In genomic region chr1:88318531-88319060, GRCm38 (mm10) we compare ENCODE assay signal across 10 mouse cellular contexts. TPM values are rescaled to one million over a fixed set of nuclear protein-coding genes. Genes with fewer than 3 reads are reported as not detected.
DNase-seq lines count a peak whose midpoint lies in the region; ATAC-seq and TF ChIP-seq lines count a peak whose summit lies in the region.
"Had no signal": no experiment of that assay in that cellular context is flagged by ENCODE, and none has a peak within 500 bp of the region (broad histone marks: within the 10 kb centered on the region; RNA-seq: fewer than 3 reads in every experiment).

No protein-coding gene starts in this region.

- WGBS in thymus, adult 2 months, result 75% methylated on average over 6 of the region's 6 CpGs

- TF ChIP-seq POLR2A in thymus, adult 2 months (IDR thresholded peaks at IDR 0.05; ENCODE audit: control insufficient read depth, extremely low read depth, insufficient read depth, low read length, poor library complexity), result no peak

- intact Hi-C loops in heart, postnatal 25 days (cut with DNase I), result no loop called here

- peak; percentile 90 for DNase-seq in heart, adult 11 months
- no peak for DNase-seq in heart, postnatal 25 days (ENCODE audit: low spot score)
- peak; percentile 76 for DNase-seq in thymus, adult 2 months
- DNase-seq in thymus, adult 18-20 months, result no peak
- peak; percentile 94 for DNase-seq in cerebellum, adult 9-10 months
- peak; percentile 78 for DNase-seq in kidney, postnatal 10 days
- DNase-seq in yolk sac, embryonic 10.5 days (ENCODE audit: low spot score), result peak; percentile 35

- H3K4me3 ChIP-seq in thymus, adult 2 months (ENCODE audit: control insufficient read depth, insufficient read depth, low read length), result no peak overlapping the region
- H3K4me3 ChIP-seq: neural tube, embryonic 12.5 days had no signal

- no peak overlapping the region for H3K27ac ChIP-seq in thymus, adult 2 months (ENCODE audit: control insufficient read depth, insufficient read depth, low read length)
- H3K27ac ChIP-seq: neural tube, embryonic 12.5 days had no signal

- H3K27me3 ChIP-seq in thymus, adult 2 months (ENCODE audit: control insufficient read depth, insufficient read depth, low read length), result no peaks in the 10 kb centered on the region
- H3K27me3 ChIP-seq: neural tube, embryonic 12.5 days had no signal

- H3K36me3 ChIP-seq in thymus, adult 2 months (ENCODE audit: control insufficient read depth, insufficient read depth, low read length), result no peaks in the 10 kb centered on the region
- H3K36me3 ChIP-seq: neural tube, embryonic 12.5 days had no signal

- no peaks in the 10 kb centered on the region for H3K4me1 ChIP-seq in thymus, adult 2 months (replicated peaks; ENCODE audit: control insufficient read depth, insufficient read depth, low read length)
- H3K4me1 ChIP-seq: neural tube, embryonic 12.5 days had no signal

- TF ChIP-seq CTCF in thymus, adult 2 months (IDR thresholded peaks at IDR 0.05; ENCODE audit: borderline replicate concordance, control insufficient read depth, extremely low read depth, insufficient read depth, low read length, poor library complexity), result no peak

- peak; percentile 56; the same call in 1 of the 2 replicates for ATAC-seq in megakaryocyte, adult 5-6 weeks (ENCODE audit: poor library complexity, severe bottlenecking)

RNA-seq across cellular contexts. Expression of gene Trpm8, which starts 41.1 kb away (rescaled TPM):
- not detected for total RNA-seq in heart, postnatal 25 days (2021)
- polyA plus RNA-seq in thymus, adult 2 months (2012; rRNA removed), result 0.03 and 0.08 TPM in 2 replicates
- not detected in 2 replicates for total RNA-seq in megakaryocyte, adult 5-6 weeks (2015)
- total RNA-seq in megakaryocyte, adult 5-6 weeks (2017), result not detected in 2 replicates
- polyA plus RNA-seq: large intestine, adult 2 months; neural tube, embryonic 12.5 days had no signal

RNA-seq across cellular contexts. Expression of gene Hjurp, which starts 41.2 kb away (rescaled TPM):
- total RNA-seq in heart, postnatal 25 days (2021), result 10 to 100 TPM; 14.5 to 14.6 TPM
- 168 and 197 TPM in 2 replicates for polyA plus RNA-seq in thymus, adult 2 months (2012; rRNA removed)
- 99.8 and 112 TPM in 2 replicates for total RNA-seq in megakaryocyte, adult 5-6 weeks (2015)
- 174 and 189 TPM in 2 replicates for total RNA-seq in megakaryocyte, adult 5-6 weeks (2017)

Comparison
In these comparisons a context has a peak if more than half of its experiments do, and no peak if none do; other contexts are left out.
1. DNase-seq: peak in heart, adult 11 months (single experiment), thymus, adult 2 months (single experiment), cerebellum, adult 9-10 months (single experiment), kidney, postnatal 10 days (single experiment) and yolk sac, embryonic 10.5 days (single experiment); none in heart, postnatal 25 days (single experiment) and thymus, adult 18-20 months (0 of 2).
2. RNA of gene Hjurp, which starts 41.2 kb away (total RNA-seq): 99.8 to 189 TPM in megakaryocyte, adult 5-6 weeks; 14.5 to 14.6 TPM in heart, postnatal 25 days; every median in the first group is over 4 times any median in the second.